Mouse (Mus musculus) bone marrow, adult 2 months (tissue): ENCODE measurements around the gene Tmem132b. TPM values are rescaled to one million over a fixed set of nuclear protein-coding genes. Genes with fewer than 3 reads are reported as not detected.

Source experiments
- H3K27ac ChIP-seq: fragments of 200-500 bp; 2 replicates; pipeline ENCODE4 v1.5.1; 2012; ENCODE audit warnings: low read depth, mild to moderate bottlenecking, control low read depth, inconsistent platforms, low read length; ENCODE audit not compliant: control insufficient read depth, poor library complexity, insufficient read depth
- H3K4me1 ChIP-seq: fragments of 200-500 bp; 2 replicates; pipeline ENCODE4 v1.6.1; 2011; ENCODE audit warnings: low read length; ENCODE audit not compliant: control insufficient read depth, insufficient read depth
- H3K4me3 ChIP-seq: fragments of 200-500 bp; replicated peaks from 2 replicates; pipeline ENCODE3; 2011; ENCODE audit warnings: mild to moderate bottlenecking, low read depth, low read length, control low read depth; ENCODE audit not compliant: control insufficient read depth
- CTCF ChIP-seq: fragments of 200-500 bp; IDR thresholded peaks from 2 replicates; pipeline ENCODE4 v1.5.1; 2011; ENCODE audit warnings: low read length, control low read depth; ENCODE audit not compliant: control insufficient read depth, insufficient read depth
- POLR2A ChIP-seq: fragments of 200-500 bp; IDR thresholded peaks from 2 replicates; pipeline ENCODE4 v1.6.1; 2011; ENCODE audit warnings: low read depth, mild to moderate bottlenecking, control low read depth, low read length, borderline replicate concordance; ENCODE audit not compliant: control insufficient read depth
- WGBS: fragments of 180-500 bp; shearing (Covaris S2); methylation state at CpG from one replicate; pipeline ENCODE4 v1.1.7; 2018; 5-methylcytosine and 5-hydroxymethylcytosine counted together
- polyA plus RNA-seq: library from polyadenylated mRNA; stranded (reverse); fragments of >200 nt; gene quantifications from 2 replicates; pipeline ENCODE4 v1.2.4, GENCODE M21; 2011; ENCODE audit warnings: low replicate concordance; ENCODE audit not compliant: missing spikeins, insufficient read depth, insufficient read length

Gene Tmem132b
- polyA plus RNA-seq, 1 experiment = not detected

- no peak overlapping the region for H3K27ac ChIP-seq
- no peak overlapping the region for H3K4me3 ChIP-seq
- no peaks in the 10 kb centered on the region for H3K4me1 ChIP-seq
- 60% methylated on average over 13 of the region's 13 CpGs for WGBS
- TF ChIP-seq POLR2A (no peak), CTCF (no peak)
Observed at GRCm38 (mm10) chr5:125675623-125676022, 144.0 kb downstream of the Tmem132b start.

GRCm38 (mm10) chr5:125676025-125676623 lies 144.6 kb downstream of the Tmem132b start:
- WGBS = 62% methylated on average over 7 of the region's 7 CpGs
- no peak overlapping the region for H3K4me3 ChIP-seq
- H3K27ac ChIP-seq = no peak overlapping the region
- no peak for TF ChIP-seq POLR2A
- no peak for TF ChIP-seq CTCF
- no peaks in the 10 kb centered on the region for H3K4me1 ChIP-seq

GRCm38 (mm10) chr5:125680889-125681288 lies 149.3 kb downstream of the Tmem132b start:
- Histone ChIP-seq H3K4me1 (no peaks in the 10 kb centered on the region), H3K4me3 (no peak overlapping the region), H3K27ac (no peak overlapping the region)
- WGBS = 76% methylated on average over 6 of the region's 6 CpGs
- TF ChIP-seq CTCF = no peak
- TF ChIP-seq POLR2A = no peak

GRCm38 (mm10) chr5:125683491-125683890 lies 151.9 kb downstream of the Tmem132b start:
- WGBS = 47% methylated on average over 6 of the region's 6 CpGs
- no peak for TF ChIP-seq POLR2A
- no peak for TF ChIP-seq CTCF
- Histone ChIP-seq H3K4me3 (no peak overlapping the region), H3K4me1 (no peaks in the 10 kb centered on the region), H3K27ac (no peak overlapping the region)

GRCm38 (mm10) chr5:125685681-125686331 lies 154.2 kb downstream of the Tmem132b start:
- 72% methylated on average over 11 of the region's 11 CpGs for WGBS
- H3K4me3 ChIP-seq = no peak overlapping the region
- no peak overlapping the region for H3K27ac ChIP-seq
- H3K4me1 ChIP-seq = no peaks in the 10 kb centered on the region
- no peak for TF ChIP-seq CTCF
- TF ChIP-seq POLR2A = no peak

GRCm38 (mm10) chr5:125692538-125692937 lies 161.0 kb downstream of the Tmem132b start:
- WGBS = 53% methylated on average over 10 of the region's 10 CpGs
- TF ChIP-seq CTCF = no peak
- no peak for TF ChIP-seq POLR2A
- Histone ChIP-seq H3K4me3 (no peak overlapping the region), H3K27ac (no peak overlapping the region), H3K4me1 (no peaks in the 10 kb centered on the region)

- 68% methylated on average over 3 of the region's 3 CpGs for WGBS
- no peak for TF ChIP-seq CTCF
- TF ChIP-seq POLR2A = no peak
- H3K4me3 ChIP-seq = no peak overlapping the region
- H3K27ac ChIP-seq = no peak overlapping the region
- H3K4me1 ChIP-seq = no peaks in the 10 kb centered on the region
Observed at GRCm38 (mm10) chr5:125699395-125699794, 167.8 kb downstream of the Tmem132b start.

GRCm38 (mm10) chr5:125700234-125700633 lies 168.7 kb downstream of the Tmem132b start:
- no peak overlapping the region for H3K4me3 ChIP-seq
- H3K27ac ChIP-seq = no peak overlapping the region
- TF ChIP-seq CTCF (no peak), POLR2A (no peak)
- no peaks in the 10 kb centered on the region for H3K4me1 ChIP-seq
- WGBS = 83% methylated on average over 5 of the region's 5 CpGs

GRCm38 (mm10) chr5:125705379-125705778 lies 173.8 kb downstream of the Tmem132b start:
- no peak overlapping the region for H3K27ac ChIP-seq
- 74% methylated on average over 8 of the region's 8 CpGs for WGBS
- no peak overlapping the region for H3K4me3 ChIP-seq
- no peaks in the 10 kb centered on the region; the same call in 1 of the 2 replicates for H3K4me1 ChIP-seq
- TF ChIP-seq POLR2A (no peak), CTCF (no peak)
